Mouse (Mus musculus): Measurements from ENCODE around the gene Adcy3. TPM values are rescaled to one million over a fixed set of nuclear protein-coding genes. Genes with fewer than 3 reads are reported as not detected.

Adcy3 gene
- polyA plus RNA-seq, 1 experiment from 2014 or later: 13.5 TPM

DNA sequence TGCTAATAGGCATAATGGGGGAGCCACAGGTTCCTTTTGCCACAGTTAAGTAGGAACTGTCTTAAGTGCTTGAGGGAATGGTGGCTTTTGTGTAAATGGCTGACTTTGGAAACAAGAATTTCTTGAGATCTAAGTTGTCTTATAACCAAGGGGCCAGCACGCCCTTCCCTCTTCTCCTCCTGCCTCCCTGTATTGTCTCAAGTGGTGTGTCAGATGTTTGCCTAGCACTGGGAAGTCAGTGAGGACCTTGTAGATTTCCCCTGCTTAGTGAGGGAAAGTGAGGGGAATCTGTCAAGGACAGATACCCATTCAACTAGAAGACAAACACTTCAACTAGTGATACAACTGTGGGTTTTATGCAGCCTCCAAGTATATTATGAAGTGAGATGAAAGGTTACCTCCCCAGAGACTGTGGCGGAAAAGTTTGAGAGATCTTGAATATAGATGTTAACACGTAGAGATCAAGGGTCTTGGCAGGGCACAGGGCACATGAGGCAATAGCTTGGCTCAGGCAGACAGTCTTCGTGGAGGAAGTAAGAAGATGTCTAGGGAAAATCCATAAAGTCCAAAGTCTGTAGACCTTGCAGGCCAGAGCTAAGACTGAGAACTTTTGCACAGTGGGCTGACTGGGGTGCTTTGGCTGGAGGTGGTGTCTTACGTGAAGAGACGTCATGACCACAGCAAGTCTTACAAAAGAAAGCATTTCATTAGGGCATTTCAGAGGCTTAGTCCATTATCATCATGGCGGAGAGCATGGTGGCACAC is 26.1 kb downstream of the Adcy3 start:
- Histone ChIP-seq H3K36me3 (replicated peaks) (no peaks in the 10 kb centered on the region), H3K27me3 (replicated peaks) (no peaks in the 10 kb centered on the region), H3K4me3 (no peak overlapping the region), H3K9ac (no peak overlapping the region), H3K27ac (no peak overlapping the region), H3K9me3 (no peaks in the 10 kb centered on the region), H3K4me1 (no peaks in the 10 kb centered on the region), H3K4me2 (no peak overlapping the region)
- ATAC-seq (replicated peaks): no peak
- WGBS: 88% methylated on average over 7 of the region's 7 CpGs

DNA sequence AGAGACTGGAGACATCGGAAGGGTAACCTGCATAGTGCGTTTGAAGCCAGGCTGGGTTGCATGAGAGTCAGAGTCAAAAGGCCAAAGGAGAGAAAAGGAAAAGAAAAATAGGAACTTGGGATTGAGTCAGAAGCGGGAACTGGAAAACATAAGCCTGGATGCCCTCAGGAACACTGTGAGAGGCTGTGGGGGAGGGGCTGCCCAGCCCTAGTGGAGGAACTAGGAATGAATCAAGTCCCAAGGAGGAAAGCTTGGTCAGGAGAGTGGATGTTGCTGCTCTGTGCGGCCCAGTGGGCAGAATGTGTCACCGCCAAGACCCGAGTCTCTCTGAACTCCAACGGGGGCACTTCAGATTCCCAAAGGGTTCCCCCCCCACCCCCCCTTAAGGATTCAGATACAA is 27.4 kb downstream of the Adcy3 start:
- no peak for ATAC-seq (replicated peaks)
- Histone ChIP-seq H3K27me3 (replicated peaks) (no peaks in the 10 kb centered on the region), H3K4me3 (no peak overlapping the region), H3K9ac (no peak overlapping the region), H3K27ac (no peak overlapping the region), H3K4me2 (no peak overlapping the region), H3K36me3 (replicated peaks) (no peaks in the 10 kb centered on the region), H3K4me1 (no peaks in the 10 kb centered on the region), H3K9me3 (no peaks in the 10 kb centered on the region)
- 76% methylated on average over 7 of the region's 7 CpGs for WGBS

- WGBS: 42% methylated on average over 2 of the region's 2 CpGs
- no peaks in the 10 kb centered on the region for H3K36me3 ChIP-seq (replicated peaks)
These were observed 30.0 kb downstream of the Adcy3 start for GRCm38 (mm10) chr12:4162886-4163285.

DNA sequence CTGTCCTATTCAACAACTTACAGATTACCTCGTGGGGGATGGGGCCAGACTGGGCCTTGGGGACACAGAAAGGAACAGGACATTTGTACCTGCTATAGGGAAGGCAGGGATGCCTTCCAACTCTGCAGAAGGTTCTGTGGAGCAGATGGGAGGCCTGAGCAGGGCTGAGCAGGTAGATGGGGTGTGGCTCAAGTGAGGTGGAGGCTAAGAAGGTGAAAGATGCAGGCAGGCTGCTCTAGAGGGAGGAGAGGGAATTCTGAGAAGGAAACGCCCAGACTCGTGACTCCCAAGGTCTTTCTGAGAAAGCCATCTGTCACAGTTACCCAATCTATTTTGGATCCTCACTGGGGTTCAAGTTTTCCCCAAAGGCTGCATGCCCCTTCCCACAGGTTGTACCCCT is 34.1 kb downstream of the Adcy3 start:
- Histone ChIP-seq H3K27me3 (replicated peaks) (no peaks in the 10 kb centered on the region), H3K9ac (no peak overlapping the region), H3K36me3 (replicated peaks) (no peaks in the 10 kb centered on the region), H3K27ac (no peak overlapping the region), H3K4me1 (no peaks in the 10 kb centered on the region), H3K4me2 (no peak overlapping the region), H3K9me3 (no peaks in the 10 kb centered on the region), H3K4me3 (no peak overlapping the region)
- WGBS: 79% methylated on average over 3 of the region's 3 CpGs
- ATAC-seq (replicated peaks): no peak

More at GRCm38 (mm10) chr12:4162886-4163285, 30.0 kb downstream of the Adcy3 start:
- Histone ChIP-seq H3K27ac (no peak overlapping the region), H3K27me3 (replicated peaks) (no peaks in the 10 kb centered on the region), H3K9ac (no peak overlapping the region), H3K4me3 (no peak overlapping the region), H3K4me1 (no peaks in the 10 kb centered on the region), H3K4me2 (no peak overlapping the region), H3K9me3 (no peaks in the 10 kb centered on the region)
- no peak for ATAC-seq (replicated peaks)

DNA sequence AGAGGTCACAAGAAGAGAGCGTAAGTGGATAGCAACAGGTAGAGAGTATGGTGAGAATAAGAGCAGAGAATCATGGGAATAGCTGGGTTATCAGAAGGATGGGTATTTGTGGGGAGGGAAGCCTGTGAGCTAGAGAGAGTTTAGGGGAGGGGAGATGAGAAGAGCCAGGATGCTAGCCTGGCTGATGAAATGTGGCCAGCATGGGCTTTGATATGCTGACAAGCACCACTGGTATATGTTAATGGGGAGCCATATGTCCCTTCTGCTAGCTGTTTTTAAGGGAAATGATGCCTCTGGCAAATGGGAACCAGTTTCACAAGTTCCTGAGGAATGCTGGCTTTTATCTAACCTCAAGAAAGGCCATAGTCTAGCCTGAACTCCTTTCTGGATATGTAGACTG is 36.2 kb downstream of the Adcy3 start:
- H3K4me2 ChIP-seq: no peak overlapping the region
- H3K4me3 ChIP-seq: no peak overlapping the region
- no peak overlapping the region for H3K27ac ChIP-seq
- no peak for ATAC-seq (replicated peaks)
- no peaks in the 10 kb centered on the region for H3K4me1 ChIP-seq
- WGBS: 95% methylated on average over 1 of the region's 1 CpGs
- no peaks in the 10 kb centered on the region for H3K9me3 ChIP-seq
- no peaks in the 10 kb centered on the region for H3K36me3 ChIP-seq (replicated peaks)
- no peak overlapping the region for H3K9ac ChIP-seq
- no peaks in the 10 kb centered on the region for H3K27me3 ChIP-seq (replicated peaks)

GRCm38 (mm10) chr12:4169622-4170021 is 36.7 kb downstream of the Adcy3 start:
- no peak for ATAC-seq (replicated peaks)

GRCm38 (mm10) chr12:4173108-4173790 is 40.3 kb downstream of the Adcy3 start:
- no peaks in the 10 kb centered on the region for H3K9me3 ChIP-seq
- H3K27ac ChIP-seq: no peak overlapping the region
- H3K4me3 ChIP-seq: no peak overlapping the region
- no peaks in the 10 kb centered on the region for H3K36me3 ChIP-seq (replicated peaks)
- no peaks in the 10 kb centered on the region for H3K27me3 ChIP-seq (replicated peaks)
- H3K9ac ChIP-seq: no peak overlapping the region
- no peak for ATAC-seq (replicated peaks)
- no peaks in the 10 kb centered on the region for H3K4me1 ChIP-seq
- H3K4me2 ChIP-seq: no peak overlapping the region
- 87% methylated on average over 15 of the region's 15 CpGs for WGBS

More at GRCm38 (mm10) chr12:4169622-4170021, 36.7 kb downstream of the Adcy3 start:
- H3K27ac ChIP-seq: no peak overlapping the region
- H3K9ac ChIP-seq: no peak overlapping the region
- H3K27me3 ChIP-seq (replicated peaks): no peaks in the 10 kb centered on the region
- no peaks in the 10 kb centered on the region for H3K4me1 ChIP-seq
- H3K4me3 ChIP-seq: no peak overlapping the region
- 79% methylated on average over 5 of the region's 5 CpGs for WGBS
- H3K9me3 ChIP-seq: no peaks in the 10 kb centered on the region
- H3K36me3 ChIP-seq (replicated peaks): no peaks in the 10 kb centered on the region
- H3K4me2 ChIP-seq: no peak overlapping the region

GRCm38 (mm10) chr12:4178839-4179238 is 45.9 kb downstream of the Adcy3 start:
- no peak for ATAC-seq (replicated peaks)

GRCm38 (mm10) chr12:4179671-4180233 is 46.8 kb downstream of the Adcy3 start:
- Histone ChIP-seq H3K9ac (no peak overlapping the region), H3K4me2 (no peak overlapping the region), H3K36me3 (replicated peaks) (no peaks in the 10 kb centered on the region), H3K4me3 (no peak overlapping the region), H3K27me3 (replicated peaks) (no peaks in the 10 kb centered on the region), H3K27ac (no peak overlapping the region), H3K9me3 (no peaks in the 10 kb centered on the region), H3K4me1 (no peaks in the 10 kb centered on the region; the same call in 1 of the 2 replicates)
- ATAC-seq (replicated peaks): no peak
- WGBS: 84% methylated on average over 6 of the region's 6 CpGs

More at GRCm38 (mm10) chr12:4178839-4179238, 45.9 kb downstream of the Adcy3 start:
- Histone ChIP-seq H3K4me1 (no peaks in the 10 kb centered on the region; the same call in 1 of the 2 replicates), H3K4me3 (no peak overlapping the region), H3K27me3 (replicated peaks) (no peaks in the 10 kb centered on the region), H3K9me3 (no peaks in the 10 kb centered on the region), H3K36me3 (replicated peaks) (no peaks in the 10 kb centered on the region), H3K9ac (no peak overlapping the region), H3K27ac (no peak overlapping the region), H3K4me2 (no peak overlapping the region)
- 37% methylated on average over 5 of the region's 5 CpGs for WGBS

DNA sequence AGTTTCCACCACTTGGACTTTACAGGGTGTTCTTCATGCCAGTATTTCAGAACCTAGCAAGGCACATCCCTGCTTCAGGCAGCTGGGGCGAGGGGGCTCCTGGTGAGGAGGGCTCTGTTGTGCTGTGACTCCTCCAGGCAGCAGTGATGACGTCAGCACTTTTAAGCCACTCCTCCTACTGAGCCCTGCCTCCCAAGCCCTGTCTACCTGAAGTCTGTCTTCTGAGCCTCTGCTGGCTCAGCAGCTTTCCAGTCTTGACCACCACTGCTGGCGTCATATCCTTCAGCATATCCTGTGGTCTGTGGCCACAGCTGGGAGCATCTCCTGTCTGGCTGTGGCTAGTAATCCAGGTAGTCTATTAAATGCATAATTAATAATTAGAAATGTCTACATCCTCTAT is 47.6 kb downstream of the Adcy3 start:
- H3K9me3 ChIP-seq: no peaks in the 10 kb centered on the region
- no peaks in the 10 kb centered on the region for H3K27me3 ChIP-seq (replicated peaks)
- ATAC-seq (replicated peaks): no peak
- no peak overlapping the region for H3K4me3 ChIP-seq
- H3K36me3 ChIP-seq (replicated peaks): no peaks in the 10 kb centered on the region
- WGBS: 67% methylated on average over 3 of the region's 3 CpGs
- H3K4me1 ChIP-seq: no peaks in the 10 kb centered on the region; the same call in 1 of the 2 replicates
- H3K27ac ChIP-seq: no peak overlapping the region
- H3K4me2 ChIP-seq: no peak overlapping the region
- no peak overlapping the region for H3K9ac ChIP-seq

DNA sequence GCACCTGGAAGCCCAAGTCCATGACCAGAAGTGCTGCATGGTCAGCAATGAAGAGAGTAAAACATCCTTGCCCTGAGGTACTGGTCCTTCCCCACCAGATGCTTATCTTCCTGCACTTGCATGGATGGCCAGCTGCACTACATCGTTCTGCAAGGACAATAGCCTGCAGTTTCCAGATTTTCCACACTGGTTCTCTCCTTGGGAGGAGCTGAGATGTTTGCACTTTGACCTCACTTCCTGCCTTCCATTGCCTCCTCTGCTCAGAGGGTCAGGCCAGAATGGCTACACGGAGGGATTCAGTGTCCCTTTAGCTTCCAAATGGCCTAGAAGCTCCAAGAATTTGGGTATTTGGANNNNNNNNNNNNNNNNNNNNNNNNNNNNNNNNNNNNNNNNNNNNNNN is 51.7 kb downstream of the Adcy3 start:
- no peak overlapping the region for H3K27ac ChIP-seq
- no peaks in the 10 kb centered on the region for H3K27me3 ChIP-seq (replicated peaks)
- WGBS: 73% methylated on average over 2 of the region's 2 CpGs
- H3K4me2 ChIP-seq: no peak overlapping the region
- H3K4me3 ChIP-seq: no peak overlapping the region
- H3K9me3 ChIP-seq: no peaks in the 10 kb centered on the region
- peaks cover 5% of the 10 kb centered on the region for H3K4me1 ChIP-seq
- ATAC-seq (replicated peaks): no peak
- no peaks in the 10 kb centered on the region for H3K36me3 ChIP-seq (replicated peaks)
- H3K9ac ChIP-seq: no peak overlapping the region

GRCm38 (mm10) chr12:4188171-4189059 is 55.5 kb downstream of the Adcy3 start:
- Histone ChIP-seq H3K36me3 (replicated peaks) (no peaks in the 10 kb centered on the region), H3K4me3 (no peak overlapping the region), H3K4me1 (peaks cover 5% of the 10 kb centered on the region), H3K4me2 (no peak overlapping the region), H3K27ac (peak overlapping the region; percentile 41; the same call in 1 of the 2 replicates), H3K9ac (no peak overlapping the region), H3K27me3 (replicated peaks) (no peaks in the 10 kb centered on the region), H3K9me3 (no peaks in the 10 kb centered on the region)
- peak; percentile 82 for ATAC-seq (replicated peaks)
- 35% methylated on average over 14 of the region's 14 CpGs for whole genome bisulfite sequencing

Data from midbrain, embryonic 15.5 days (tissue).